8 mouse cellular contexts compared by ENCODE assay signal in genomic region chr10:89383462-89383861, GRCm38 (mm10). TPM values are rescaled to one million over a fixed set of nuclear protein-coding genes. Genes with fewer than 3 reads are reported as not detected.
DNase-seq lines count a peak whose midpoint lies in the region; ATAC-seq lines count a peak whose summit lies in the region.

No protein-coding gene starts in this region.

- peak; percentile 75; the same call in 1 of the 2 replicates for ATAC-seq in hindbrain, embryonic 14.5 days (ENCODE audit: low FRiP score)

- no peak overlapping the region for H3K9ac ChIP-seq in hindbrain, embryonic 14.5 days

- no peak overlapping the region for H3K27ac ChIP-seq in hindbrain, embryonic 14.5 days

- no peaks in the 10 kb centered on the region for H3K4me1 ChIP-seq in hindbrain, embryonic 14.5 days (replicated peaks; ENCODE audit: control insufficient read depth, insufficient read depth, low read length)

- H3K36me3 ChIP-seq in hindbrain, embryonic 14.5 days (replicated peaks; ENCODE audit: control insufficient read depth, insufficient read depth), result no peaks in the 10 kb centered on the region

- no peaks in the 10 kb centered on the region for H3K9me3 ChIP-seq in hindbrain, embryonic 14.5 days (ENCODE audit: control insufficient read depth, low read length)

- WGBS in hindbrain, embryonic 14.5 days, result 8% methylated on average over 5 of the region's 5 CpGs

- H3K4me2 ChIP-seq in hindbrain, embryonic 14.5 days (replicated peaks), result no peak overlapping the region

- H3K4me3 ChIP-seq in hindbrain, embryonic 14.5 days (replicated peaks; ENCODE audit: low read length), result no peak overlapping the region

- H3K27me3 ChIP-seq in hindbrain, embryonic 14.5 days (ENCODE audit: control insufficient read depth, insufficient read depth, low read length), result no peaks in the 10 kb centered on the region

- peak; percentile 90 for DNase-seq in NIH3T3 (ENCODE audit: low read depth)
- DNase-seq in cerebellum, adult 8-10 months, result peak; percentile 50
- DNase-seq in frontal cortex, postnatal 10 days (ENCODE audit: low spot score in 2 of 2), result peak; percentile 33 to 48
- DNase-seq in hindbrain, embryonic 14.5 days (ENCODE audit: low spot score), result peak; percentile 82
- DNase-seq in layer of hippocampus, postnatal 10 days (ENCODE audit: low spot score in 2 of 2), result peak; percentile 78 to 81
- peak; percentile 79 for DNase-seq in lung, postnatal 36 days
- DNase-seq in right cerebral cortex, adult 2 months (ENCODE audit: low spot score in 2 of 2), result peak; percentile 73 to 77
- DNase-seq in urinary bladder, postnatal 25 days (ENCODE audit: low spot score), result peak; percentile 76

RNA-seq across cellular contexts. Expression of gene Ano4, which starts 38.9 kb away (rescaled TPM):
- polyA plus RNA-seq in hindbrain, embryonic 14.5 days (2014; fragmentation: Nextera tagmentation; extraction: Ambion mirVana), result 9.3 and 12.8 TPM in 2 replicates
- 10 to 100 TPM; 23.8 to 24.2 TPM for total RNA-seq in layer of hippocampus, postnatal 10 days (2021)
